Mouse (Mus musculus): Measurements from ENCODE around the gene Pwp1. TPM values are rescaled to one million over a fixed set of nuclear protein-coding genes. Genes with fewer than 3 reads are reported as not detected.
"Not testable (repeated sequence)": the region's sequence is repeated elsewhere in the genome, so short reads cannot be mapped to it uniquely, and the experiment has no call there.

The Pwp1 gene
- total RNA-seq (2022) = 10 to 100 TPM; 20.1 to 23.7 (median 22.6) TPM

GRCm38 (mm10) chr10:85829085-85829853 is at the start of gene Pwp1:
Gene Pwp1, plus strand, starts transcription at chr10:85829494.
- DNase-seq = peak; percentile 14

GRCm38 (mm10) chr10:85822143-85822696 is 7.1 kb upstream of the Pwp1 start:
- not testable (repeated sequence) for DNase-seq

GRCm38 (mm10) chr10:85823752-85824151 is 5.5 kb upstream of the Pwp1 start:
- not testable (repeated sequence) for DNase-seq

- not testable (repeated sequence) for DNase-seq
These were observed 591 bp upstream of the Pwp1 start for GRCm38 (mm10) chr10:85828722-85829084.

- DNase-seq = no peak
These were observed 17.0 kb downstream of the Pwp1 start for GRCm38 (mm10) chr10:85846105-85846862.

- DNase-seq = peak; percentile 88
These were observed 42.6 kb downstream of the Pwp1 start for GRCm38 (mm10) chr10:85871698-85872478.

GRCm38 (mm10) chr10:85872479-85872773 is 43.1 kb downstream of the Pwp1 start:
- DNase-seq = no peak

GRCm38 (mm10) chr10:85873861-85874544 is 44.7 kb downstream of the Pwp1 start:
- DNase-seq = no peak

- no peak for DNase-seq
These were observed 46.5 kb downstream of the Pwp1 start for GRCm38 (mm10) chr10:85875812-85876211.

GRCm38 (mm10) chr10:85879886-85880486 is 50.7 kb downstream of the Pwp1 start:
- DNase-seq = no peak

GRCm38 (mm10) chr10:85916498-85917309 is 87.4 kb downstream of the Pwp1 start, which contains the start of gene Prdm4:
Gene Prdm4, minus strand, starts transcription at chr10:85917142.
- DNase-seq = peak; percentile 97

- no peak for DNase-seq
These were observed 98.6 kb downstream of the Pwp1 start, which contains the start of gene Ascl4 for GRCm38 (mm10) chr10:85927676-85928445. Gene Ascl4, plus strand, starts transcription at chr10:85927681.

GRCm38 (mm10) chr10:85928499-85929207 is 99.4 kb downstream of the Pwp1 start:
- DNase-seq = peak; percentile 29

GRCm38 (mm10) chr10:85929208-85929591 is 99.9 kb downstream of the Pwp1 start:
- no peak for DNase-seq

- no peak for DNase-seq
These were observed 100.7 kb downstream of the Pwp1 start for GRCm38 (mm10) chr10:85929962-85930361.

- DNase-seq = no peak
These were observed 107.1 kb downstream of the Pwp1 start for GRCm38 (mm10) chr10:85936280-85936965.
